Mouse (Mus musculus): Measurements from ENCODE around the gene Phactr2. TPM values are rescaled to one million over a fixed set of nuclear protein-coding genes. Genes with fewer than 3 reads are reported as not detected.

The Phactr2 gene
- polyA plus RNA-seq, 1 experiment from 2014 or later: 27.2 TPM

DNA sequence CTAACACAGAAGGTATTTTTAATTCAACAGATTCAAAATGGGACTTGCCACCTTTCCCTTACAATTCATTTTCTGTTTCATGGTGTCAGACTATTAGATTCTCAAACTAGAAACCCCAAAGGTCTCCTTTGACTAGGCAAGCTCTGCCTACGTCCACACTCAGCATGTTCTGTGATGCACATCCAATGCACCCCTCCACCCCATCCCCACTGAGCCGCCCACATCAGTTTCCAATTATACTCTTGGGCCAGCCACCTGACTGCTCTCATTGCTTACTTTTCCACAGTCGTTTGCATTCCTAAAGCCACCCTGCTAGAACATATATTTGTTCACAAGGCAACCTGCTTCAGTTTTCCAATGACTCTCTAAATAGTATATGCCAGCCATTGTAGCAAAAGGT is 89.3 kb downstream of the Phactr2 start:
- H3K36me3 ChIP-seq: no peaks in the 10 kb centered on the region
- no peaks in the 10 kb centered on the region for H3K27me3 ChIP-seq
- H3K9ac ChIP-seq: no peak overlapping the region
- 24% methylated on average over 3 of the region's 3 CpGs for WGBS
- peaks cover 13% of the 10 kb centered on the region; the same call in 1 of the 2 replicates for H3K4me1 ChIP-seq
- no peak overlapping the region for H3K27ac ChIP-seq
- H3K4me3 ChIP-seq: no peak overlapping the region
- no peak overlapping the region for H3K4me2 ChIP-seq (replicated peaks)
- ATAC-seq (ENCODE audit: insufficient number of reproducible peaks, insufficient read depth, low FRiP score, low TSS enrichment): no peak
- no peaks in the 10 kb centered on the region for H3K9me3 ChIP-seq

DNA sequence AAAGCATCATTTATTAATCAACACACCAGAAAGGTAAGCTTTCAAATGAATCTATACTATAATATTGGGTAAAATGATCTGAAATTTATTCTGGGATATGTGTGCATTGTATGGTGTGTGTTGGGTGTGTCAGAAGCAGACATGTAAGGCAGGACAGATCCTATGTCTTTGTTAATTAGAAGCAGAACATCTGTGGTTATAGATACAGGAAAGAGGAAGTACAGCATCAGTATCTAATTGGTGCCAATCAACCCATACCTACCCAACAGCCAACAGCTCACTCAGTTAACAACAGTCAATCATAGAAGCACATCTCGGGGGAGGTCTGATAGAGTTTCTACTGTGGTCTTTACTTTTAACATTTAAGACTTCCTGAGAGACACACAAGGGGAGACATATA is 96.3 kb downstream of the Phactr2 start:
- Histone ChIP-seq H3K4me3 (no peak overlapping the region), H3K36me3 (no peaks in the 10 kb centered on the region), H3K9ac (no peak overlapping the region), H3K4me1 (peaks cover 10% of the 10 kb centered on the region), H3K27me3 (no peaks in the 10 kb centered on the region), H3K27ac (no peak overlapping the region), H3K9me3 (no peaks in the 10 kb centered on the region), H3K4me2 (replicated peaks) (no peak overlapping the region)
- no peak for ATAC-seq (ENCODE audit: insufficient number of reproducible peaks, insufficient read depth, low FRiP score, low TSS enrichment)
- WGBS: 74% methylated on average over 1 of the region's 1 CpGs

DNA sequence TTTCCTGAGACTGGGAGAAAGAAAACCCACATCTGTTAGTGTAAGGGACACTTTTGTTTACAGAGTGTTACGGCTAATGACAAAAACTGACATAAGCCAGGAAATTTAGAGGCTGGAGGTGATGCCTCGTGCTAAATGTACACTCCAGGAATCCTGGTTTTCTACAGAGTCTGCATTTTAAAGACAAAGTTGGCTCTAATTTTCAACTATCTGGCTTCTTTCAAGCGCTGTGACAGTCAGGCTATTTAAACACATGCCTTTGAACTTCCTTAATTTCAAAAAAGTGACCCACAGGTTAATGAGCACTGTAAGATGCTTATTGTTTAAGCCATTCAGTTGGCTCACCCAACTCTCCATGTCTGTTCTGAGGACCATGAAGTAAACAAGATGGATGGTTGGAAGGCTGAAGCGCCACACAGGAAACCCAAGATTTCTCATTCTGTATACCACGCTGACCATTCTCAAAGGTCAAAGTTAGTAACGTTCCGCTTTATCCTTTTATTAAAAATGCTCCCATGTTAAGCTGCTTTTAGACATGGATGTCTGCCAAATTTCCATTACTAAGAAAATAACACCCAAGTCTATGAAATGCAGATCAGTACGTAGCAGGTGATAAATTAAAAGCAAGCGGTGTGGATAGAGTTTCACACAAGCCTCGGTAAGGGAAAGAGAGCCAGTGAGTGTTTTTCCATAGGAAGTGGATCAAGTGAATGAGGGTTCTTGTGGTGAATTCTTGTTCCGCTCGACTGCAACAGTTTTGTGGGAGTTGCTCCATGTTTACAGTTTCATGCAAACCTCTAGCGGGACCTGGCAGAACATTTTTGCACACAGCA is 97.6 kb downstream of the Phactr2 start:
- Histone ChIP-seq H3K9ac (no peak overlapping the region), H3K27me3 (no peaks in the 10 kb centered on the region), H3K9me3 (no peaks in the 10 kb centered on the region), H3K4me2 (replicated peaks) (no peak overlapping the region), H3K36me3 (no peaks in the 10 kb centered on the region), H3K27ac (peak overlapping the region; percentile 57; the same call in 1 of the 2 replicates), H3K4me1 (peaks cover 10% of the 10 kb centered on the region), H3K4me3 (no peak overlapping the region)
- WGBS: 55% methylated on average over 13 of the region's 13 CpGs
- peak; percentile 54; the same call in 1 of the 2 replicates for ATAC-seq (ENCODE audit: insufficient number of reproducible peaks, insufficient read depth, low FRiP score, low TSS enrichment)

DNA sequence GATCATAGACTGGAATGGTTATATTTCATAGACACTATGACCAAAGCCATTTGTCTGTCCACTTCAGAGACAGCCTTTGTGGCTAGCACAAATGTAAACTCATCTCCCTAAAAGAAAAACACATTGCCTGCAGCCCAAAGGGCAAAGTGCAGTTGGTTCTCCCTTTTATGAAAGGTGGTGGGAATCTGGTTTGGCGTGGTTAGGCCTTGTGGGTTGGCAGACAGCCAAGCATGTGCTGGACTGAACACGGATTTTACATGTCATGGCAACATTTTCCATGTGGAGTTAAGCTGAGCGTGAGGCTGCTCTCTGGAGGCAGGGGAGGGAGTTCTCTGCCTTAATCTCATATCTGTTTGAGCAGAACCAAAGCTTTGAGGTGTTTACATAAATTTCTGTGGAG is 98.4 kb downstream of the Phactr2 start:
- no peaks in the 10 kb centered on the region for H3K36me3 ChIP-seq
- WGBS: 35% methylated on average over 3 of the region's 3 CpGs
- no peak for ATAC-seq (ENCODE audit: insufficient number of reproducible peaks, insufficient read depth, low FRiP score, low TSS enrichment)
- H3K9me3 ChIP-seq: no peaks in the 10 kb centered on the region
- no peak overlapping the region for H3K4me3 ChIP-seq
- H3K27me3 ChIP-seq: no peaks in the 10 kb centered on the region
- H3K4me2 ChIP-seq (replicated peaks): no peak overlapping the region
- peaks cover 10% of the 10 kb centered on the region for H3K4me1 ChIP-seq
- H3K27ac ChIP-seq: peak overlapping the region; percentile 60; the same call in 1 of the 2 replicates
- no peak overlapping the region for H3K9ac ChIP-seq

DNA sequence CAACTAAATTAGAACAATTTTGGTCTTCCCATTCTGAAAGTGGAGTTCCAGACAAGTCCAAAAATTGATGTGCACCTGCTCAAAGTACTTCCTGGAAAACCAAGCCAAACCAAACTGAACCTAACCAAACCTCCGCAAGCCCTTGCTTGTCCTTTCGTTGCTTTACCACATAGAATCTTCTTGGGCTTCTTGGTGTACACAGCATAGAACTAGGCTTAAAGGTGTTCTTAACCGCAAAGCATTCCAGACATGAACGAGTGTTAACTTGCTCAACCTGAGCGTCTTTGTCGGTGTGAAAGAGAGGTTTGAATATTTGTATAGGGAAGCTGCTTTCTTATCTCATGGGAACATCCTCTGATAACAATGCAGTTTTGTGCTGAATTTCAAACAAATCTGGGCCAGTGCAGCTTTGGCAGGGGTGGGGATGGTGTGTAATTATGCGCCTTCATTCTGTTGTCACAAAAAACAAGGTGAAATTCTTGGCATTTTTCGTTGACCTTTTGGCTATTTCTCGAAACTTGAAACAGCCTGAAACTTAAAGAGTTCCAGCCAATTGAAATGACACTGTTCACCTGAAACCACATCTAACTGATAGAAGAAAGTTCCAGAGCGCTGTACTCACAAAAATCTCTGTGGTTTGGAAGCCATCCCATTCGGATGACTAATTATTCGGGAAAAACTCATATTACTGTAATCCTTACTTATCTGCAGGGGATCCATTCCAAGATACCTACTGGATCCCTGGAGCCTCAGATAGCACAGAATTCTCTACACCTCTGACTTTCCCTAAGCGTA is 104.4 kb downstream of the Phactr2 start:
- no peak overlapping the region for H3K4me2 ChIP-seq (replicated peaks)
- 67% methylated on average over 13 of the region's 13 CpGs for WGBS
- ATAC-seq (ENCODE audit: insufficient number of reproducible peaks, insufficient read depth, low FRiP score, low TSS enrichment): no peak
- H3K4me1 ChIP-seq: no peaks in the 10 kb centered on the region
- H3K27ac ChIP-seq: no peak overlapping the region
- H3K27me3 ChIP-seq: no peaks in the 10 kb centered on the region
- no peak overlapping the region for H3K9ac ChIP-seq
- H3K9me3 ChIP-seq: no peaks in the 10 kb centered on the region
- H3K4me3 ChIP-seq: no peak overlapping the region
- no peaks in the 10 kb centered on the region for H3K36me3 ChIP-seq

DNA sequence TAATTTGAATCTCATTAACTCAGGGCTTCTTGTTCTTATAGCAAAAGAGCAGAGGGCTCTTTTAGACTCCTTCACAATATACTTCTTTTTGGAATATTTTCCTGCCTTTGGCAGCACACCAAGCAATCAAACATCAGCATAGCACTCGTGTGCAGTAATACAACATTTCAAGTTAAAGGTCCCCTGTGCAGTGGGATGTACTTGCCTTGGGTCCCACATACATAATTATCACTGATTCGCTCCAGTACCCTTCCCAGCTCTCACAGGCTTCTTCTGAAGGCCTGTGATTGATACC is 110.0 kb downstream of the Phactr2 start:
- H3K4me3 ChIP-seq: no peak overlapping the region
- no peaks in the 10 kb centered on the region for H3K36me3 ChIP-seq
- H3K4me2 ChIP-seq (replicated peaks): no peak overlapping the region
- no peaks in the 10 kb centered on the region for H3K27me3 ChIP-seq
- WGBS: 63% methylated on average over 2 of the region's 2 CpGs
- no peak for ATAC-seq (ENCODE audit: insufficient number of reproducible peaks, insufficient read depth, low FRiP score, low TSS enrichment)
- H3K4me1 ChIP-seq: no peaks in the 10 kb centered on the region
- H3K27ac ChIP-seq: no peak overlapping the region
- no peak overlapping the region for H3K9ac ChIP-seq
- H3K9me3 ChIP-seq: no peaks in the 10 kb centered on the region

DNA sequence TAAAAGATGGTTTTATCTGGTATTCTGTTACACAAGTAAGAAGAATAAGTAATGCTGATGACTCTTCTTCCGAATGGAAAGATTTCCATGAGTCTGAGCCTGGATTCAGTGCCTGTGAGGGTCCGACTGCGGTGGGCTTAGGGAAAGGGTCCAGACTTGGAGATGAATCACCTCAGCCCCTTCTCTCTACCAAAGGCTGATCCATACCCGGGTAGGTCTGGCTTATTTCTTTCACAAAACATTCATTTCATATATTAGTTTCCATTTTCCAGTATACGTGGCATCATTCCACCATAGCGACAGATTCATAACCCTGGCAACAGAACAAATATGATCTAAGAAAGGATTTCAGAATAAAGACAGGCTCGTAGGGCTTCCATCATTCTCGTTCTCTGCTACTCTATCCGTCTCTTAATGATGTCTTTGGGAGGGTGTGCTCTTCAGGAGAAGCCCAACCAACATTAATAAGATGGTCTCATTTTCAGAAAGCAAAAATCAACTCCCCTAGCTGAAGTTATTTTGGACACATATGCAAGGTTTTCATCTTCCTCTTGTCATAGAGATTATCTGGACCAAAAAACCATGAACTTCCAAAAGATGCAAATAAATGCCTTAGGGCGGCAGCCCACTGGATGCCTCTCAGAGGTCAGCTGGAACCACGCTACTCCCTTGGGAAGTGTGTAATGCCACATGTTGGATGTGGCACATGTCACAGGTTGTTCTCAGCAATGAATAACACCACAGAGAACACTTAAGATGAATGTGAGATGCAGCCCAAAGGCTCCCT is 110.5 kb downstream of the Phactr2 start:
- no peaks in the 10 kb centered on the region for H3K36me3 ChIP-seq
- no peak overlapping the region for H3K9ac ChIP-seq
- no peaks in the 10 kb centered on the region for H3K9me3 ChIP-seq
- no peak overlapping the region for H3K4me3 ChIP-seq
- H3K4me1 ChIP-seq: no peaks in the 10 kb centered on the region
- no peaks in the 10 kb centered on the region for H3K27me3 ChIP-seq
- no peak overlapping the region for H3K27ac ChIP-seq
- no peak for ATAC-seq (ENCODE audit: insufficient number of reproducible peaks, insufficient read depth, low FRiP score, low TSS enrichment)
- 85% methylated on average over 11 of the region's 11 CpGs for WGBS
- no peak overlapping the region for H3K4me2 ChIP-seq (replicated peaks)

DNA sequence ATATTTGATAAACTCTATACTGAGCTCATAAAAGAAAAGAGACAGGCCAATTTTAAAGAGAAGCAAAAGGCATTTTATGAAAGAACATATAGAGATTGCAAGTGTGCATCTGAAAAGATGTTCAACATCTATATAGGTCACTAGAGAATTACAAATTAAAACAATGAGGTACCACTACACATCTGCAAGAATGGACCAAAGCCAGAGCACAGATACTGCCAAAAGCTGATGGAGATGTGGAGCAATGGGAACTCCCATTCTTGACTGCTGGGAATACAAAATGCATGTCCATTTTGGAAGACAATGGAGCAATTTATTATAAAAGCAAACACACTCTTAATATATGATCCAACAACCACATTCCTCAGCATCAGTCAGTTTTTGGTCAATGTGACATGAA is 113.3 kb downstream of the Phactr2 start:
- H3K9ac ChIP-seq: no peak overlapping the region
- H3K27ac ChIP-seq: no peak overlapping the region
- H3K9me3 ChIP-seq: no peaks in the 10 kb centered on the region
- H3K4me1 ChIP-seq: no peaks in the 10 kb centered on the region
- no peaks in the 10 kb centered on the region for H3K27me3 ChIP-seq
- ATAC-seq (ENCODE audit: insufficient number of reproducible peaks, insufficient read depth, low FRiP score, low TSS enrichment): no peak
- no peak overlapping the region for H3K4me3 ChIP-seq
- no peaks in the 10 kb centered on the region for H3K36me3 ChIP-seq
- H3K4me2 ChIP-seq (replicated peaks): no peak overlapping the region

DNA sequence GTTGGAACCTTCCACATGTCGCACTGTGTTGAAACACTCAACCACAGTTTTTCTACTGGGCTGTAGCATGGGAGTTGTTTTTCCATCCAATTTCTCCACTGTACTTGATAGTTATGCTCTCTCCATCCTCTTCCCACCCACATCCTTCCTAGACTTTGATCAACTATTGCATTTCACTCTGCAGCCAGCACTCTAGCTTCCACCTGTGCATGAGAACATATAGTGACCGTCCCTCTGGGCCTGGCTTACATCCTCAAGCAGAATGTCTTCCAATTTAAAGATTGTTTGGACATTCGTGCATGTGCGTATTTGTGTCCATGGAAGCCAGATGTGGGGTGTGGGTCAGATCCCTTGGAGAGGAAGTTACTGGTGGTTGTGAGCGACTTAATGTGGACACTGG is 114.4 kb downstream of the Phactr2 start:
- Histone ChIP-seq H3K9me3 (no peaks in the 10 kb centered on the region), H3K4me3 (no peak overlapping the region), H3K4me1 (no peaks in the 10 kb centered on the region), H3K27me3 (no peaks in the 10 kb centered on the region), H3K27ac (no peak overlapping the region), H3K9ac (no peak overlapping the region), H3K4me2 (replicated peaks) (no peak overlapping the region), H3K36me3 (no peaks in the 10 kb centered on the region)
- ATAC-seq (ENCODE audit: insufficient number of reproducible peaks, insufficient read depth, low FRiP score, low TSS enrichment): no peak
- WGBS: 87% methylated on average over 5 of the region's 5 CpGs

DNA sequence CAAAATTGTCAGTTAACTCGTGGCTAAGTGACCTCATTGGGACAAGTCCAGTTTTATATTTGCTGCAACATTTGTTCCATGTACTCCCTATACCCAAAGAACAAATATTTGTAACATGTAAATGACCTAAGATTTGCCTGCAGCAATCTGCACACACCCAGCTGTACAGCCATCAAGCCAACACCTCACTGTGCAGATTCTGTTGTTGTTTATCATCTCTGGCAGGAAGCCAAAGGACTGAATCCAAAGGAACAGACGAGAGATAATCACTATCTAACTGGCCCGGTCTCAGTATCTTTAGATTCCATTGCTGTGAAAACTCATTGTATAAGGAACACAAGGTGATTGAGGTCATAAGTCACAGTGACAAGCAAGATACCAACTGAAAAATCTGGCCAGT is 115.5 kb downstream of the Phactr2 start:
- no peak for ATAC-seq (ENCODE audit: insufficient number of reproducible peaks, insufficient read depth, low FRiP score, low TSS enrichment)
- H3K4me2 ChIP-seq (replicated peaks): no peak overlapping the region
- no peaks in the 10 kb centered on the region for H3K36me3 ChIP-seq
- no peaks in the 10 kb centered on the region for H3K27me3 ChIP-seq
- H3K4me3 ChIP-seq: no peak overlapping the region
- no peak overlapping the region for H3K27ac ChIP-seq
- 59% methylated on average over 3 of the region's 3 CpGs for WGBS
- H3K9me3 ChIP-seq: no peaks in the 10 kb centered on the region
- H3K9ac ChIP-seq: no peak overlapping the region
- no peaks in the 10 kb centered on the region for H3K4me1 ChIP-seq

DNA sequence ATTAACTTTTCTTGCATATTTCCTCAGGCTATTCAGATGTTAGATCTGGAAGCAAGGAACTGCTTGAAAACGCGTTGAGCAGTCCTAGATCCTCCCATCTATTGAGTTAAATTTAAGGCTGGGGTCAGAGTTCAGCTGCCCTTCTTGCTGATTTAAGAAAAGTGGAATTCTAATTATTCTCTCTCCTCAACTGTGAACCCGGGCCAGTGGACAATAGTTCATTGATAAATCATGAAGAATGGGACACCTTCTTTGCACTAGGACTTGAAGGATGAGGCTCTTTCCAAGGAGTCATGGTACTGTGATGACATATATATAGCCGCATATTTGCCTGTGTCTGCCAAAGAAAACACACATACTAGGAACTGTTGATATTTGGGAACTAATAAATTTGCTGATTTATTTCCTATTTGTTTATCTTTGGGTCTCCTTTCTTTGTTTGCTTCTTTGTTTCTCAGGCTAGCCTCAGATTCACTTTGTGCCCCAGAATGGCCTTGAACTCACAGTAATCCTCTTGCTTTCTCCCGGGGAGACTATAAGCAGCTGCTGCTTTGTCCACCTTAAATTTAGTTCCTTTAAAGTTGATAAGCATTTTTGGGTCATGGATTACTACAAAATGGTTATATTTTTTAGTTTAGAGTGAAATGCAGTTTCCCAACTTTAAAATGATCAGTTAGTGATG is 127.5 kb downstream of the Phactr2 start:
- Histone ChIP-seq H3K4me1 (no peaks in the 10 kb centered on the region), H3K27me3 (no peaks in the 10 kb centered on the region), H3K4me2 (replicated peaks) (no peak overlapping the region), H3K36me3 (no peaks in the 10 kb centered on the region), H3K27ac (no peak overlapping the region), H3K9me3 (no peaks in the 10 kb centered on the region), H3K4me3 (no peak overlapping the region), H3K9ac (no peak overlapping the region)
- ATAC-seq (ENCODE audit: insufficient number of reproducible peaks, insufficient read depth, low FRiP score, low TSS enrichment): no peak
- 38% methylated on average over 5 of the region's 5 CpGs for WGBS

Measured in embryonic facial prominence, embryonic 12.5 days (tissue).